Mouse (Mus musculus) hematopoietic stem cell, adult 5-6 weeks (primary cell): Measurements from ENCODE around the gene Cep112. TPM values are rescaled to one million over a fixed set of nuclear protein-coding genes. Genes with fewer than 3 reads are reported as not detected.
"Not testable (repeated sequence)": the region's sequence is repeated elsewhere in the genome, so short reads cannot be mapped to it uniquely, and the experiment has no call there.

Source experiments
- ATAC-seq, 2 experiments: fragments of 125-278 bp in 1 of 2; replicated peaks in 1 of 2; 2 replicates each; pipeline ENCODE4 v1.8.0; 2016 to 2017; ENCODE audit warnings: inconsistent platforms in 2 of 2, mild to moderate bottlenecking in 2 of 2, moderate number of reproducible peaks in 2 of 2, low read depth in 1 of 2, moderate TSS enrichment in 1 of 2; ENCODE audit not compliant: low FRiP score in 2 of 2, poor library complexity in 2 of 2, severe bottlenecking in 2 of 2, insufficient read depth in 1 of 2, low TSS enrichment in 1 of 2
- total RNA-seq: library from RNA; stranded (forward); fragments of 172-1452, 232-1000 nt; gene quantifications from 2 replicates; pipeline ENCODE4 v1.2.3, GENCODE M21; 2017

Cep112 gene
- total RNA-seq, 1 experiment from 2014 or later, result 5.0 TPM

GRCm38 (mm10) chr11:108827321-108827720, 402.3 kb downstream of the Cep112 start:
- no peak for ATAC-seq

GRCm38 (mm10) chr11:108828374-108829025, 403.5 kb downstream of the Cep112 start:
- ATAC-seq, result no peak

DNA sequence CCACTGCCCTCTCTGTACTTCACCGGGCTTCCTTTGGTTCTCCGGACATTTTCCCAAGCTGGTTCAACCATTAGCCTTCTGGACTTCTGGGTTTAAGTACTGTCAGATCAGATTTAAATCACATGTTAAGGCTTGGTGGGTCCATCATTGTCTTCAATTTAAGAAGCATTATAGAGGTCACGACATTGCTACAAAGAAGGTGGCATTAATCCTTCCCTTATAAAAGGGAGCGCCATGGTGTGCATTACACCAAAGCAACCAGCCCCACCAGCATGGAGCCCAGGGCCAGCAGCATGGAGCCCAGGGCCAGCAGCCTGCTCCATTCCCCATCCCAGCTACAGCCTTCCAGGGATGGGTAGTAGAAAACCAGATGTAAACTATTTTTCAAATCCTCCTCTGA, 411.7 kb downstream of the Cep112 start:
- ATAC-seq, result no peak

GRCm38 (mm10) chr11:108840195-108840594, 415.2 kb downstream of the Cep112 start:
- no peak for ATAC-seq

GRCm38 (mm10) chr11:108842765-108843164, 417.8 kb downstream of the Cep112 start:
- no peak for ATAC-seq

- no peak for ATAC-seq
These were observed 421.0 kb downstream of the Cep112 start for GRCm38 (mm10) chr11:108845971-108846370.

- ATAC-seq, result no peak
These were observed 421.5 kb downstream of the Cep112 start for GRCm38 (mm10) chr11:108846479-108846878.

GRCm38 (mm10) chr11:108851771-108852170, 426.8 kb downstream of the Cep112 start:
- no peak for ATAC-seq

DNA sequence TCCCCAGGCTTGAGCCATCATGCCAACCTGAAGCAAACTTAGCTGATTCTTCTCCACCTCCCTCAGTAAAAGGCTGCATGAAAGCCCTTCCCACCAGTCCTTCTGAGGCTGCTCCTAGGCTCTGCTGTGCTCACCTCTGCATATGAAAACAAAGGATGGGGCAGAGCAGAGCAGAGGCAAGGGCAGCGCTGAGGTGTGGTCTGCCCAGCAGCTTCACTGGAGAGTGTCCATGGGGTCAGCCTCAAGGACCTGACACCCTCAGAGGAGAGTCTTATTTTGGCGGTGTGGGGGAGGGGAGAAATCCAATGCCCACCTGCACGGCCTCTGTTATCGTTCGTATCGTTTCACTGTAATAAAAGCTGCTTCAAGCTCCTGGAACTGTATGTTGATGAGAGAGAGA, 432.3 kb downstream of the Cep112 start:
- no peak for ATAC-seq

- no peak for ATAC-seq
These were observed 432.8 kb downstream of the Cep112 start for GRCm38 (mm10) chr11:108857678-108858338.

DNA sequence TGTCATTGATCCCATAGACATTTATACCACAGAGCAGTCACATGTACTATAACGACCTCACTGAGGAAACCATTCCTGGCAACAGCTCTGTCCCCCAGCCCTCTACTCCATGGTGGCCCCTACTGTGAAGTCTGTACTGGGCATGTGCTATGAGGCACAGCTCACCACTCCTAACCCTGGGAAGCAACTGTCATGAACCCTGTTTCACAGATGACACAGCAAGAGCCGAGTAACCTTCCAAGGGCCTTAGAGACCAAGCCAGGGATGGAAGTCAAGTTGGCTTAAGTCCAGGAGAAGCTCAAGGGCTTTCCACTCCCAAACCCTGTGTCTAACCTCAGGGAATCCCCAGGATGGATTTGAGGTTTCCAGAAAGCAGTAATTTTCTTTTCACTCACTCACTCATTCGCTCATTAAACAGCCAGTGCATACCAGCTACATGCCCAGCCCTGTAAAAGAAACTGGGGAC, 433.4 kb downstream of the Cep112 start:
- no peak for ATAC-seq

- no peak for ATAC-seq
These were observed 433.9 kb downstream of the Cep112 start for GRCm38 (mm10) chr11:108858846-108859245.

DNA sequence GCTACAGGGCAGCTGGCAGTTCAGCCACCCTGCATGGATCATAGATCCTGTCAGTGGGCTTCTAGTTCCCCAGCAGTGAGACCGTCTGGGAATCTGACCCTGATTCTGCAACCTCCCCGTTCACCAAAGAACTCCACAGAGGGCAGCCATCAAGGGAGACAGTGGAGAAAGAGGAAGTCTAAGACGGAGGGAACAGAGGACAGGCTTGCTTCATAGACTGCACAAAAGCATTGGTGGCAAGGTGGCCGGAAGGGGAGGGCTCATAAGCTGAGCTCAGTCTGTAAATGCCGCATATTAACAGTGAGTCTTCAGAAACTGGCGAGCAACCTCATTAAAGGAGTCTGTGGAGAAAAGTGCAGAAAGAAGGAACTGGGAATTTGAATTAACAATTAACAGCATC, 437.4 kb downstream of the Cep112 start:
- ATAC-seq, result no peak

- ATAC-seq, result no peak
These were observed 440.8 kb downstream of the Cep112 start for GRCm38 (mm10) chr11:108865746-108866145.

DNA sequence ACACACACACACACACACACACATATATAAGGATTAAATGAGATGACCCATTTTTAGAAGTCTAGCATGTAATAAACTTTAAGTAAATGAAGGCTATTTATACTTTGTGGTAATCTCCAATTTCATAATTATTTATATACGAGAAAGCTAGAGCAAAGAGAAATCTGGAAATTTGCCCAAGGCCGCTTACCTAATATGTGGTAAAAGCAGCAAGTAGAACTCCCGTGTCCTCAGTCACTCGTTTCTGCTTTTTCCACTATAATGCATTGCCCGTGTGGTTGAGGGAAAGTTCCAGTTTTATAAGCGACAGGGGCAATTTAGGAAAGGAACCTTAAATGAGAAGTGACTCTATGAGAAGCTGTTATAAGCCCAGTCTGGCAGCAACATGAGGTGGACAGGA, 442.5 kb downstream of the Cep112 start:
- ATAC-seq, result peak; percentile 21 to 42; a peak in 2 of 4 replicates

DNA sequence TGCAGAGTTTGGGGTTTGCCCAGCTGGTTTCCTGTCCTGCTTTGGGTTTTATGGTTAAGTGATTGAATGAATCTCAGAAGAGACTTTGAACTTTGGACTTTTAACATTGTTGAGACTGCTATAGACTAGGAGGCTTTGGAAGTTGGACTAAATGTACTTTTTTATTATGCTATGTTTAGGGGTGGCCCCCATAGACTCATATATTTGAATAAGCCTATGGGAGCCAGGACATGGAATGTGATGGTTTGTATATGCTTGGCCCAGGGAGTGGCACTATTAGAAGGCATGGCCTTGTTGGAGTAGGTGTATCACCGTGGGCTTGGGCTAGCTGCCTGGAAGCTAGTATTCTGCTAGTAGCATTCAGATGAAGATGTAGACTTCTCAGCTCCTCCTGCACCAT, 446.3 kb downstream of the Cep112 start:
- ATAC-seq, result not testable (repeated sequence)

GRCm38 (mm10) chr11:108871748-108872147, 446.8 kb downstream of the Cep112 start:
- no peak for ATAC-seq

GRCm38 (mm10) chr11:108876633-108877205, 451.7 kb downstream of the Cep112 start:
- ATAC-seq, result no peak
